Mouse (Mus musculus): ENCODE measurements around the gene Hdac2. TPM values are rescaled to one million over a fixed set of nuclear protein-coding genes. Genes with fewer than 3 reads are reported as not detected.
A peak's percentile ranks its signal among the peaks of the same experiment; 100 is the strongest.

The Hdac2 gene
- polyA plus RNA-seq (2017; shearing (Covaris generic)) = 10 to 100 TPM; 13.4 to 17.7 TPM

- peak; percentile 88 for ATAC-seq
These were observed at the start of gene Hdac2 for GRCm38 (mm10) chr10:36974086-36974675. Gene Hdac2 (plus strand): TSS chr10:36974544.

- no peak for ATAC-seq
These were observed 46.1 kb upstream of the Hdac2 start for GRCm38 (mm10) chr10:36928212-36928611.

GRCm38 (mm10) chr10:36935863-36936262, 38.5 kb upstream of the Hdac2 start:
- peak; percentile 83 for ATAC-seq

GRCm38 (mm10) chr10:36936271-36936670, 38.1 kb upstream of the Hdac2 start:
- ATAC-seq = no peak

- ATAC-seq = no peak
These were observed 22.6 kb upstream of the Hdac2 start for GRCm38 (mm10) chr10:36951742-36952141.

- no peak for ATAC-seq
These were observed 21.7 kb upstream of the Hdac2 start for GRCm38 (mm10) chr10:36952622-36953021.

DNA sequence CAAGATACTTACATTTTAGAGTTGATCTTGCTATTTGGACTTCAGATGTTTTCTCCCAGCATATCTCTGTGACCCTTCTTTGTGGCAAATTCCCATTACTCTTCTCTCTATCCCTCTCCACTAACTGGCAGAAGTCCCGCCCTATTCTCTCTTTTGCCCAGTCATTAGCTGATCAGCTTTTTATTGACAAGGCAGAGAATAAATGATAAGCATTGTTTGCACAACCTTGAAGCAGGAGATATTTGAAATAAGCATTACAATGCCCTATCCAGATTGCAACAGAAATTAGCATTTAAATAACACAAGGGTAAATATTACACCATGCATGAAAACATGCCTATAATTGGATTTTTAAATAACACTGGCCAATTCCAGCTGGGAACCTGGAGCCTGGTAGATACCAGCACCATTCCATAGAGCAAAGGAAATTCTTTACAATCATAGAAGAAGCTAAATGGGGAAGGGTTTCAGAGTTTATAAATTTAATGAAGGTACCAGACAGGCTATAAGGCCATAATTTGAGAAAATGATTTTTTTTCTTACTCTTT, 14.7 kb upstream of the Hdac2 start:
- no peak for ATAC-seq

- no peak for ATAC-seq
These were observed 9.9 kb upstream of the Hdac2 start for GRCm38 (mm10) chr10:36964406-36964805.

GRCm38 (mm10) chr10:36974676-36975520, 554 bp downstream of the Hdac2 start:
- peak; percentile 53 for ATAC-seq

- ATAC-seq = no peak
These were observed 7.5 kb downstream of the Hdac2 start for GRCm38 (mm10) chr10:36981866-36982265.

- ATAC-seq = no peak
These were observed 17.8 kb downstream of the Hdac2 start for GRCm38 (mm10) chr10:36992149-36992548.

DNA sequence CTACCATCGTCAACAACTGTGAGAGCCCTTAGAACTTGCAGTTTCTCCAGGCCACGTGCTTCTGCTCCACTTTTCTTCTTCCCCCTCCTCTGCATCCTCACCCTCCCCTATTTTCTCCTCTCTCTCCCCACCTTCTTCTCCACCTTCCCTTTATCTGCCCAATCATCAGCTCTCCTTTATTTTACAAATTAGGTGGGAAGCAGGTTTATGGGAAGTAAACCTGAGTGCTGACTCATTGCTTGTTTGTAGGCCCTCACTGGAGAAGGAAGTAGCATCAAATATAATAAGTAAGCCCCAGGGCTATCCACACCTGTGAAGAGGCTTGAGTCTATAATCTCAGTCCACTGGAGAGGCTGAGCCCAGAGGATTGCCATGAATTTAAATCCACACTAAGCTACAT, 26.5 kb downstream of the Hdac2 start:
- no peak for ATAC-seq

GRCm38 (mm10) chr10:37014274-37015107, 40.1 kb downstream of the Hdac2 start:
- peak; percentile 57 for ATAC-seq

GRCm38 (mm10) chr10:37015729-37016128, 41.4 kb downstream of the Hdac2 start:
- no peak for ATAC-seq

GRCm38 (mm10) chr10:37016200-37016599, 41.9 kb downstream of the Hdac2 start:
- no peak for ATAC-seq

DNA sequence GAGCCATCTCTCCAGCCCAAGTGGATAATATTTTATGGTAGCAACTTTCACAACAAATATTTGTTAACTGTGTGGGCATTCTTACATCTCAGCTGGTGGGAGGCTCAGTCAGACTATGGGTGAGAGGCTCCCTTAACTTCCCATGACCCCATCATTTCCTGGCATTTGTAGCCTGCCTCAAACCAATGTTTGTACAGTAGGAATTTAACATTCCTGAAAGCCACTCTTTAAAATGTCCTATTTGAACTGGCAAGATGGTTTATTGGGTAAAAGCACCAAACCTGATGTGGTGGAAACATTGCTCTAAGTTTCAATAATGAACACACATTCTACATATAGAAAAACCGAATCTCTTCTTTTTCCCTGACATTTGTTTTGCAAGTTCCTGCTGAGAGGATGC, 50.0 kb downstream of the Hdac2 start:
- no peak for ATAC-seq

DNA sequence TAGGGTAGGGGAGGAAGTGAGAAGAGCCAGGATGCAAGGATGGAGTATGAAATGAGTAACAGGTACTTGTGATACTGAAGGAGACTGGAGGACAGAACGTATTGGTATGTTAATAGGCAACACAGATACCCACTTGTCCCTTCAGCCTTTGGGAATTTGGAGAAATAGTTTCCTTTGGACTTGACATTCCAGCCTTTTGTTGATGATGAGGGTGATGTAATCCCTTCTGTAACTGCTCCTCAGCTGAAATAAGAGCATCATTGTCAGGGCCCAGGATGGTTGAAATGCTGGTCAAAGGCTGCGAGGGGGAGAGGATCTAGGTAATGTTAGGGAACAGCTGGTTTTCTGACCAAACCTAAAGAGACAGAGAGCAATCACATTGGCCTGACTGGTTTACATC, 54.3 kb downstream of the Hdac2 start:
- no peak for ATAC-seq

GRCm38 (mm10) chr10:37035090-37035497, 60.8 kb downstream of the Hdac2 start:
- no peak for ATAC-seq

- ATAC-seq = no peak
These were observed 73.3 kb downstream of the Hdac2 start for GRCm38 (mm10) chr10:37047661-37048098.

Measured in activated CD4-positive, CD25-positive, alpha-beta regulatory T cell, adult 4 months (primary cell).